Mouse (Mus musculus) liver, embryonic 14.5 days (tissue): Measurements from ENCODE around the gene Hspa1a. TPM values are rescaled to one million over a fixed set of nuclear protein-coding genes. Genes with fewer than 3 reads are reported as not detected.
A peak's percentile ranks its signal among the peaks of the same experiment; 100 is the strongest.

Source experiments
- ATAC-seq: fragments of 200-750 bp; cut with Nextera tagmentation; 2 replicates; pipeline ENCODE4 v1.8.0; 2017; ENCODE audit warnings: moderate number of reproducible peaks, mild to moderate bottlenecking, moderate library complexity; ENCODE audit not compliant: insufficient read depth
- DNase-seq, 3 experiments: peaks; one replicate each; pipeline ENCODE4 v3.0.0-alpha.2; 2012 to 2013; ENCODE audit warnings: low read depth in 3 of 3, low spot score in 3 of 3
- H3K27ac ChIP-seq: fragments of 300-500 bp; sonication (generic); 2 replicates; pipeline ENCODE4 v1.5.1; 2014; ENCODE audit warnings: moderate library complexity, mild to moderate bottlenecking, control low read depth, inconsistent platforms
- H3K27me3 ChIP-seq: fragments of 300-500 bp; sonication (generic); 2 replicates; pipeline ENCODE4 v1.6.1; 2014; ENCODE audit warnings: mild to moderate bottlenecking, low read length, moderate library complexity; ENCODE audit not compliant: control insufficient read depth, insufficient read depth
- H3K36me3 ChIP-seq: fragments of 300-500 bp; sonication (generic); replicated peaks from 2 replicates; pipeline ENCODE4 v1.6.1; 2014; ENCODE audit warnings: low read depth; ENCODE audit not compliant: control insufficient read depth, insufficient read depth
- H3K4me1 ChIP-seq, 2 experiments: fragments of 200-500 bp in 1 of 2; fragments of 300-500 bp in 1 of 2; sonication (generic) in 1 of 2; replicated peaks; 2 replicates each; pipeline ENCODE4 v1.6.1; 2012 to 2014; ENCODE audit warnings: antibody characterized with exemption in 1 of 2, inconsistent platforms in 1 of 2, low read length in 1 of 2; ENCODE audit not compliant: control insufficient read depth in 2 of 2, insufficient read depth in 2 of 2
- H3K4me2 ChIP-seq: fragments of 300-500 bp; sonication (generic); 2 replicates; pipeline ENCODE4 v1.6.1; 2014; ENCODE audit warnings: low read depth, mild to moderate bottlenecking, control low read depth, moderate library complexity
- H3K4me3 ChIP-seq, 2 experiments: fragments of 200-500 bp in 1 of 2; fragments of 300-500 bp in 1 of 2; sonication (generic) in 1 of 2; 2 replicates each; pipeline ENCODE4 v1.5.1; 2012 to 2014; ENCODE audit warnings: low read depth in 2 of 2, low read length in 2 of 2, mild to moderate bottlenecking in 2 of 2, control low read depth in 1 of 2, inconsistent platforms in 1 of 2, moderate library complexity in 1 of 2; ENCODE audit not compliant: insufficient read depth in 1 of 2
- H3K9ac ChIP-seq: fragments of 300-500 bp; sonication (generic); replicated peaks from 2 replicates; pipeline ENCODE4 v1.6.1; 2014; ENCODE audit warnings: mild to moderate bottlenecking, control low read depth, moderate library complexity
- H3K9me3 ChIP-seq: fragments of 300-500 bp; sonication (generic); 2 replicates; pipeline ENCODE4 v1.6.1; 2016; ENCODE audit warnings: low read length, mixed read lengths; ENCODE audit not compliant: control insufficient read depth
- CTCF ChIP-seq: IDR thresholded peaks from 2 replicates; pipeline ENCODE4 v1.5.1; 2016; ENCODE audit warnings: antibody characterized with exemption, low read depth, control low read depth
- EP300 ChIP-seq: IDR thresholded peaks from 2 replicates; pipeline ENCODE4 v1.6.1; 2016; ENCODE audit warnings: antibody characterized with exemption, low read depth
- WGBS: fragments of 180-500 bp; shearing (Covaris S2); extraction: QIAGEN DNeasy Blood & Tissue Kit; methylation state at CpG from one replicate; pipeline ENCODE4 v1.1.7; 2014; ENCODE audit not compliant: insufficient replicate concordance; 5-methylcytosine and 5-hydroxymethylcytosine counted together
- polyA plus RNA-seq, 2 experiments: library from polyadenylated mRNA; depleted of rRNA in 1 of 2; stranded (reverse) in 1 of 2; unstranded in 1 of 2; fragments of >200 nt; fragmentation: Nextera tagmentation in 1 of 2; extraction: Ambion mirVana in 1 of 2; gene quantifications; 2 replicates each; pipeline versions ENCODE4 v1.2.1 to v1.2.3; 2012 to 2014

The Hspa1a gene
- polyA plus RNA-seq, 2 experiments: 0.41 to 0.90 TPM

DNA sequence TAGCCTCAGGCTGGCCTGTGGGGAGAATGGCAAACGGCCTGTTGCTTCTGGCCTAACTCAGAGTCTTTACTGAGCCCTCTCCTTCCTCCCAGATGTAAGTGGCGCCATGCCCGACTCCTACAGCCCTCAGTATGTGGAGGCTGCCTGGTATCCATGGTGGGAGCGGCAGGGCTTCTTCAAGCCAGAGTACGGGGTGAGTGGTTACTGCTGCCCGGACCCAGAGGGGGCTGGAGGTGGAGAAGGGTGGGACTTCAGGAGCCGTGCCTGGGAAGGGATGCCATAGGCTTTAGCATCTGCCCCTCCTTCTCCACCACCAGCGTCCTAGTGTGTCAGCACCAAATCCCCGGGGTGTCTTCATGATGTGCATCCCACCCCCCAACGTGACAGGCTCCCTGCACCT, 33.2 kb upstream of the Hspa1a start:
- Histone ChIP-seq H3K9me3 (no peaks in the 10 kb centered on the region), H3K36me3 (peaks cover 53% of the 10 kb centered on the region)
- no peak for TF ChIP-seq EP300
- TF ChIP-seq CTCF: no peak

GRCm38 (mm10) chr17:35004075-35004717, 32.2 kb upstream of the Hspa1a start:
- Histone ChIP-seq H3K4me2 (peak overlapping the region; percentile 88), H3K27me3 (no peaks in the 10 kb centered on the region)
- no peak for ATAC-seq

More for the DNA sequence above, 33.2 kb upstream of the Hspa1a start:
- H3K9ac ChIP-seq: no peak overlapping the region
- WGBS: 84% methylated on average over 10 of the region's 10 CpGs
- H3K4me2 ChIP-seq: no peak overlapping the region
- H3K27me3 ChIP-seq: no peaks in the 10 kb centered on the region
- no peak overlapping the region for H3K27ac ChIP-seq
- peaks cover 14 to 21% of the 10 kb centered on the region in 2 experiments for H3K4me1 ChIP-seq
- DNase-seq (no peak), ATAC-seq (no peak)
- H3K4me3 ChIP-seq: no peak overlapping the region

GRCm38 (mm10) chr17:35003022-35003838, 31.3 kb upstream of the Hspa1a start:
- ATAC-seq: no peak
- H3K4me2 ChIP-seq: peak overlapping the region; percentile 88
- no peak for TF ChIP-seq EP300
- TF ChIP-seq CTCF: no peak
- H3K4me1 ChIP-seq: peaks cover 22 to 32% of the 10 kb centered on the region in 2 experiments
- no peaks in the 10 kb centered on the region for H3K27me3 ChIP-seq
- H3K9ac ChIP-seq: peak overlapping the region; percentile 81
- peak overlapping the region; percentile 87 for H3K27ac ChIP-seq
- no peak for DNase-seq
- 33% methylated on average over 9 of the region's 9 CpGs for WGBS
- H3K36me3 ChIP-seq: peaks cover 43% of the 10 kb centered on the region
- H3K4me3 ChIP-seq: peak overlapping the region; percentile 73 to 89
- H3K9me3 ChIP-seq: no peaks in the 10 kb centered on the region

More at GRCm38 (mm10) chr17:35004075-35004717, 32.2 kb upstream of the Hspa1a start:
- Histone ChIP-seq H3K9me3 (no peaks in the 10 kb centered on the region), H3K4me1 (peaks cover 15 to 23% of the 10 kb centered on the region in 2 experiments), H3K36me3 (peaks cover 45% of the 10 kb centered on the region), H3K9ac (no peak overlapping the region), H3K4me3 (no peak overlapping the region), H3K27ac (no peak overlapping the region)
- DNase-seq: no peak
- TF ChIP-seq CTCF (no peak), EP300 (no peak)
- WGBS: 85% methylated on average over 17 of the region's 17 CpGs

DNA sequence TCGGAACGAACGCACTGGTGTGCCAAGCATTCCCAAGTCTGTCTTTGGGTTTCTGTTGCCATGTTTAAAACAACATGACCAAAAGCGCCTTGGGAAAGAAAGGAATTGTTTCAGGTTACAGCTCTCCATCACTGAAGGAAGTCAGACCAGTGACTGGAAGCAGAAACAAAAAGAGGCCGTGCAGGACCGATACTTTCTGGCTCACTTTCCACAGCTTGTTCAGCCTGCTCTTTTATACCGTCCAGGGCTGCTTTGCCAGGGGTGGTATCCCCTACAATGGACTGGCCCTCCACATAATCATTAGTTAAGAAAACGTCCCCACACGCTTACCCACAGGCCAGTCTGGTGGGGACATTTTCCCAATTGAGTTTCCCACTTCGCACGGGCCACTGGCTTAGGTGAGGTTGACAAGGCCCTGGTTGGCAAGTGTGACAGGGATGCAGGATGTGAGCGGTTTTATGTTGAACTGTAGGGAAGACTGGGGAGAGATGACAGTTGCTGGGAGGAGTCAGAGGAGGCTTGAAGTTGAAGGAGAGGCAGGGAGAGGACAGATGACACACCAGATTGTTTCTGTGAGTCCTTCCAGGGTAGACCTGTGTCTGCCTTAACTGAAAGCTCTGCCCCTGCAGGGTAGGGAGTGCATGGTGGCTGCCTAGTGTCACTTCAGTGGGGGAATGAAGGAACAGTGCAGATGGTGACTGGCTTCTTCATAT, 30.4 kb upstream of the Hspa1a start:
- peaks cover 45% of the 10 kb centered on the region for H3K36me3 ChIP-seq
- peak overlapping the region; percentile 73 to 89 for H3K4me3 ChIP-seq
- no peaks in the 10 kb centered on the region for H3K27me3 ChIP-seq
- TF ChIP-seq EP300: no peak; the same call in 1 of the 2 replicates
- TF ChIP-seq CTCF: peak; percentile 23; the same call in 1 of the 2 replicates
- H3K4me2 ChIP-seq: peak overlapping the region; percentile 88
- peak overlapping the region; percentile 87 for H3K27ac ChIP-seq
- no peaks in the 10 kb centered on the region for H3K9me3 ChIP-seq
- ATAC-seq: peak; percentile 16
- 3% methylated on average over 12 of the region's 12 CpGs for WGBS
- peak in 2 of 3 experiments; percentile 49 to 70 for DNase-seq
- H3K9ac ChIP-seq: peak overlapping the region; percentile 81
- peaks cover 29 to 40% of the 10 kb centered on the region in 2 experiments for H3K4me1 ChIP-seq
